Mouse (Mus musculus) erythroblast, embryonic 14.5 days (primary cell): ENCODE data around the gene Amn.

ENCODE experiments used
- GATA1 ChIP-seq: IDR thresholded peaks from 2 replicates; pipeline ENCODE4 v1.6.1; 2012; ENCODE audit warnings: low read length, inconsistent platforms, mixed read lengths
- TAL1 ChIP-seq: IDR thresholded peaks from 3 replicates; pipeline ENCODE4 v1.6.1; 2012; ENCODE audit warnings: low read length, inconsistent platforms, mixed read lengths

DNA sequence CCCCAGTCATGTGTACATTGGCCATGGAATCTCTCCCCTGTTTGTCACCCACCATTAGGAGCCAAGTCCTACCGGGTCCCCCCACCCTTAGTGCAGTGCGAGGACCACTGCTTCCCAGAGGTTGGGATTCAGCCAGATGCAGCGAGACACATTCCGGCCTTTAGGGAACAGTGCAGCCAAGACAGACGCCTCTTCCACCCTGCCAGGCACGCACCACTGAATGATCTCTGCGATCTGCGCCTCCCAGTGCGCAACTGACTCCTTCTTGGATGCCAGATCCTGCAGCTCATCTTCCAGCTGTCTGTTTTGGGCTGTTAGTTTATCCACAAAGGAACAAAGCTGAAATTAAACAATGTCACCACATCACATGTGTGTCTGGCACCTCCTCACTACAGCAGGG, 46.8 kb downstream of the Amn start:
- no peak for TF ChIP-seq GATA1
- no peak; the same call in 2 of the 3 replicates for TF ChIP-seq TAL1
